8 mouse cellular contexts compared by ENCODE assay signal in the genomic region with DNA sequence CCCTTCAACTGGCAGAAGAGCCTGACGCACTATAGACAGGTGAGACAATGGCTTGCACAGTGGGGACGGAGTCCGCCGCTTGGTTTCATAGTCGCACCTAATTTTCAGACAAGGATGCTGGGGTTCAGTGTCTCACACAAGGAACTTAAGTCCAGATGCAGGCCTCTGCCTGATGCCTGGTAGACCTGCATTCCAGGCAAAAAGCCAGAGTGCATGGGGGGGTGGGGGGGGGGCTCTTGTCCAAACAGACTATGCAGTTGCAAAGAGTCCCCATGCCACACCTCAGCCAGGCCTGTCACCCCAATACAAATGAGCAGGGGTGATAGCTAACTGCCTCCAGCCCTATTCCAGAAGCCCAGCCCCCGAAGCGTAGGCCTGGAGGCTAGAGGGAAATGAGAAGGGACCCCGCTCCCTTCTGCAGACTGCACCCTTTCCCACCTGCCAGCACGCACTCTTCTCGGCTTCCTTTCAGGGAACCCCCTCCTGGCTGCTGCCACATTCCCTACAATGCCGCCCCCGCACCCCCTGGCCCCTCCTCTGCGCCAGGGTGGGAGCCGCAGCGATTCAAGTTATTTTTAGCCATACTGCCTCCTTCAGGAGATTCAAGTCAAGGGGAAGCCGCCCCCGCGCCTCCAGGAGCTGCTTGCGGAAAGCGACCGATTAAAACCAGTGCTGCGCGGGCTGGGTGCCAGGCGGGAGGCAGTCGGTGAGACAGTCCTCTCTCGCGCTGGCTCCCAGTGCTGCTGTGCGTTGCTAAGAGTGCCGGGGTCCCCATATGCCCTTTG. TPM values are rescaled to one million over a fixed set of nuclear protein-coding genes. Genes with fewer than 3 reads are reported as not detected.
DNase-seq lines count a peak whose midpoint lies in the region; TF ChIP-seq lines count a peak whose summit lies in the region.

No protein-coding gene starts in this region.

- peak; percentile 76 for DNase-seq in R1 (ENCODE audit: low read depth, low spot score)
- peak; percentile 88 for DNase-seq in gastrocnemius, postnatal 14 days
- DNase-seq in induced T-regulatory cell, adult 2 months (ENCODE audit: low read depth): peak; percentile 48
- DNase-seq in left cerebral cortex, adult 8-10 months (ENCODE audit: low spot score in 2 of 2): peak; percentile 85 to 99
- peak; percentile 84 to 88 for DNase-seq in lung, postnatal 4 days
- peak; percentile 99 for DNase-seq in right cerebral cortex, postnatal 14 days
- no peak for DNase-seq in c-Kit-positive CD71-positive TER-119-positive erythroid progenitor cells, embryonic 14.5 days (ENCODE audit: low spot score)

- peak; percentile 23; the same call in 1 of the 2 replicates for TF ChIP-seq POLR2A in cortical plate, adult 2 months (IDR thresholded peaks at IDR 0.05; ENCODE audit: extremely low read depth, insufficient read depth, low read length)

- TF ChIP-seq CTCF in cortical plate, adult 2 months (IDR thresholded peaks at IDR 0.05; ENCODE audit: extremely low read depth, insufficient read depth, low read length): no peak

- intact Hi-C loops in gastrocnemius, postnatal 14 days (cut with DNase I; ENCODE audit: low total_unique reads): loop anchor here (5.0 kb wide), 1 partner anchor 66 kb away; no protein-coding TSS in a partner anchor

- H3K4me1 ChIP-seq in cortical plate, adult 2 months (ENCODE audit: control insufficient read depth, insufficient read depth, low read length): peaks cover 9% of the 10 kb centered on the region

- H3K4me3 ChIP-seq in cortical plate, adult 2 months (ENCODE audit: insufficient read depth, low read length): no peak overlapping the region

- H3K27ac ChIP-seq in cortical plate, adult 2 months (ENCODE audit: insufficient read depth, low read length): 0 out of 2 replicates have a peak overlapping the region, but pooled peaks have one; percentile 47

RNA-seq across cellular contexts. Expression of a gene that starts 11.2 kb away (rescaled TPM):
- polyA plus RNA-seq in cortical plate, adult 2 months (2012; rRNA removed): 666 and 719 TPM in 2 replicates
- total RNA-seq in gastrocnemius, postnatal 14 days (2021): 100 to 1,000 TPM; 350 to 424 TPM
- 100 to 1,000 TPM; 266 to 312 (median 299) TPM for total RNA-seq in left cerebral cortex, adult 8-10 months (2022)

RNA-seq across cellular contexts. Expression of a gene that starts 20.1 kb away (rescaled TPM):
- polyA plus RNA-seq in cortical plate, adult 2 months (2012; rRNA removed): 10.7 and 12.1 TPM in 2 replicates
- 10 to 100 TPM in 1 of 2 experiments, 1 to 10 TPM in 1; 8.4 to 10.9 TPM for total RNA-seq in gastrocnemius, postnatal 14 days (2021)
- 10 to 100 TPM; 23.2 to 24.3 (median 23.7) TPM for total RNA-seq in left cerebral cortex, adult 8-10 months (2022)

RNA-seq across cellular contexts. Expression of a gene that starts 29.2 kb away (rescaled TPM):
- polyA plus RNA-seq in cortical plate, adult 2 months (2012; rRNA removed): 37.9 and 42.8 TPM in 2 replicates
- total RNA-seq in gastrocnemius, postnatal 14 days (2021): 1 to 10 TPM; 4.6 to 6.5 TPM
- 10 to 100 TPM; 14.6 to 16.1 (median 15.3) TPM for total RNA-seq in left cerebral cortex, adult 8-10 months (2022)

RNA-seq across cellular contexts. Expression of a gene that starts 29.4 kb away (rescaled TPM):
- polyA plus RNA-seq in cortical plate, adult 2 months (2012; rRNA removed): 88.0 and 94.9 TPM in 2 replicates
- 10 to 100 TPM; 13.3 to 16.0 TPM for total RNA-seq in gastrocnemius, postnatal 14 days (2021)
- 10 to 100 TPM; 31.7 to 35.8 (median 34.5) TPM for total RNA-seq in left cerebral cortex, adult 8-10 months (2022)

RNA-seq across cellular contexts. Expression of a gene that starts 35.1 kb away (rescaled TPM):
- polyA plus RNA-seq in cortical plate, adult 2 months (2012; rRNA removed): 304 and 306 TPM in 2 replicates
- 10 to 100 TPM; 47.6 to 48.7 TPM for total RNA-seq in gastrocnemius, postnatal 14 days (2021)
- 100 to 1,000 TPM; 201 to 223 (median 211) TPM for total RNA-seq in left cerebral cortex, adult 8-10 months (2022)
